Mouse (Mus musculus) right cerebral cortex, postnatal 14 days (tissue): ENCODE measurements around the gene Ubald2.
"Not testable (repeated sequence)": the region's sequence is repeated elsewhere in the genome, so short reads cannot be mapped to it uniquely, and the experiment has no call there.

Source experiments
- DNase-seq: peaks from one replicate; pipeline ENCODE4 v3.0.0; 2022

Gene Ubald2

GRCm38 (mm10) chr11:116416196-116416943 is 17.5 kb upstream of the Ubald2 start:
- no peak for DNase-seq

- no peak for DNase-seq
These were observed 16.8 kb upstream of the Ubald2 start for GRCm38 (mm10) chr11:116417054-116417453.

GRCm38 (mm10) chr11:116418194-116418840 is 15.6 kb upstream of the Ubald2 start:
- DNase-seq = no peak

- no peak for DNase-seq
These were observed 14.9 kb upstream of the Ubald2 start for GRCm38 (mm10) chr11:116418841-116419462.

- no peak for DNase-seq
These were observed 12.8 kb upstream of the Ubald2 start for GRCm38 (mm10) chr11:116421102-116421501.

- no peak for DNase-seq
These were observed 11.3 kb upstream of the Ubald2 start for GRCm38 (mm10) chr11:116422562-116422961.

GRCm38 (mm10) chr11:116423214-116423613 is 10.7 kb upstream of the Ubald2 start:
- no peak for DNase-seq

- peak; percentile 7 for DNase-seq
These were observed 9.9 kb upstream of the Ubald2 start for GRCm38 (mm10) chr11:116423782-116424620.

GRCm38 (mm10) chr11:116424621-116425407 is 9.1 kb upstream of the Ubald2 start:
- DNase-seq = no peak

GRCm38 (mm10) chr11:116426328-116426727 is 7.6 kb upstream of the Ubald2 start:
- not testable (repeated sequence) for DNase-seq

GRCm38 (mm10) chr11:116426852-116427575 is 6.9 kb upstream of the Ubald2 start:
- DNase-seq = no peak

- DNase-seq = no peak
These were observed 4.7 kb upstream of the Ubald2 start for GRCm38 (mm10) chr11:116428872-116429859.

- DNase-seq = no peak
These were observed 3.9 kb upstream of the Ubald2 start for GRCm38 (mm10) chr11:116429862-116430613.

- DNase-seq = no peak
These were observed 3.0 kb upstream of the Ubald2 start for GRCm38 (mm10) chr11:116430723-116431427.

- no peak for DNase-seq
These were observed 2.3 kb upstream of the Ubald2 start for GRCm38 (mm10) chr11:116431428-116432077.

GRCm38 (mm10) chr11:116432127-116432526 is 1.8 kb upstream of the Ubald2 start:
- DNase-seq = no peak

GRCm38 (mm10) chr11:116432593-116433355 is 1.1 kb upstream of the Ubald2 start:
- DNase-seq = no peak
